Mouse (Mus musculus) spleen, adult 2 months (tissue): Measurements from ENCODE around the gene Gm20388.

Experiments used
- CTCF ChIP-seq: fragments of 200-500 bp; IDR thresholded peaks from 2 replicates; pipeline ENCODE4 v1.5.1; 2011; ENCODE audit warnings: mild to moderate bottlenecking, inconsistent platforms; ENCODE audit not compliant: insufficient read depth, insufficient read length, insufficient replicate concordance; ENCODE audit errors: extremely low read depth
- POLR2A ChIP-seq: fragments of 200-500 bp; IDR thresholded peaks from 2 replicates; pipeline ENCODE4 v1.6.1; 2011; ENCODE audit warnings: low read depth, low read length, inconsistent platforms

DNA sequence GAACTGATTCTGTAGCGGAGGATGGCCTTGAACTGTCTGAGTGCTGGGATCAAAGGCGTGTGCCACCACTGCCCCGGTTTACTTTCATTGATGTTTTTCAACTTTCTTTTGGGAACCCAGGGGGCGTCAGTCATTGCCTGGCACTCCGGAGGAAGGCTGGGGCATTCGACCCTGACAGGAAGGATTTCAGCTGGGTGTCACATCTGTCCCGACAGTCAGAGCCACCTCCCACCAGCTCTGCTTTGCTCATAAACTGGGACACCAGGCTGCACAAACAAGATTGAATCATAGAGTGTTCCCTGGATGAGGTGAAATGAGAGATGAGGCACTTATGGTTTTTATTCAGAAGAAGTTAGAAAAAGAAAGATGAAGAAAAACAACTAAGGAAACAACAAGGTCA, 41.6 kb downstream of the Gm20388 start:
- TF ChIP-seq CTCF (no peak), POLR2A (no peak)
